Mouse (Mus musculus) spleen, adult 2 months (tissue): ENCODE results near the gene G3bp2.

Experiments used
- CTCF ChIP-seq: fragments of 200-500 bp; IDR thresholded peaks from 2 replicates; pipeline ENCODE4 v1.5.1; 2011; ENCODE audit warnings: mild to moderate bottlenecking, inconsistent platforms; ENCODE audit not compliant: insufficient read depth, insufficient read length, insufficient replicate concordance; ENCODE audit errors: extremely low read depth
- POLR2A ChIP-seq: fragments of 200-500 bp; IDR thresholded peaks from 2 replicates; pipeline ENCODE4 v1.6.1; 2011; ENCODE audit warnings: low read depth, low read length, inconsistent platforms

DNA sequence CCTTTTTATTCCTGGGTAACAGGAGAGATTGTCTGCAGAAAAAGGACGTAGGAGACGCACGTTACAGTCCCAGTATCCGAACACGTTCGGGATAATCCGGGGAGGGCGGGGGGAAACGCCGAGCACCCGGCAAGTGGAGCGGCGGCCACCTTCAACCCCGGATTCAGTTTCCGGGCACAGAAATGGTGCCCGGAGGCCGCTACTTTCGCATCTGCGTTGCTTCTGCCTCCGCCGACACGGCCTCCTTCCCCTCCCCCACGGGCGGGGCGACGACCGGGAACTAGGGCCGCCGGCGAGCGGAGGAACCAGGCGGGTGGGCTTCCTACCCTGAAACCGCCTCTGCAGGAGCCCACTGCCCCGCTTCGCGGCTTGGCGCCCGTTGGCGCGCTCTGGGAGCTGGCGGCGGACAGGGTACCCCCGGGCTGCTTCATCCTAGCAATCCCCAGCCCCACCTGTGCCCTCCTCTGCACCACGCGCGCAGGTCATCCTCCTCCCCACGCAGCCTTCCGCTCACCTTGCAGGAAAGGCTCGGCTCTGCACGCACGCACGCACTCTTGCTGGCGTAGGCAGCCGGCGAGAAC lies 608 bp downstream of the G3bp2 start:
- TF ChIP-seq POLR2A (no peak; the same call in 1 of the 2 replicates), CTCF (no peak)
